Mouse (Mus musculus) hindbrain, postnatal 0 days (tissue): Measurements from ENCODE around the gene Slc25a41. TPM values are rescaled to one million over a fixed set of nuclear protein-coding genes. Genes with fewer than 3 reads are reported as not detected.

Experiments used
- ATAC-seq: fragments of 200-750 bp; cut with Nextera tagmentation; 2 replicates; pipeline ENCODE4 v1.8.0; 2017; ENCODE audit warnings: mild to moderate bottlenecking, moderate TSS enrichment, moderate library complexity
- DNase-seq: peaks from one replicate; pipeline ENCODE4 v3.0.0-alpha.2; 2015; ENCODE audit warnings: low spot score
- H3K27ac ChIP-seq: fragments of 300-500 bp; sonication (generic); 2 replicates; pipeline ENCODE4 v1.5.1; 2014; ENCODE audit warnings: mild to moderate bottlenecking
- H3K27me3 ChIP-seq: fragments of 300-500 bp; sonication (generic); 2 replicates; pipeline ENCODE4 v1.6.1; 2014; ENCODE audit warnings: low read length, mixed read lengths; ENCODE audit not compliant: insufficient read depth
- H3K36me3 ChIP-seq: fragments of 300-500 bp; sonication (generic); 2 replicates; pipeline ENCODE4 v1.6.1; 2014; ENCODE audit warnings: low read length, mixed read lengths; ENCODE audit not compliant: insufficient read depth
- H3K4me1 ChIP-seq: fragments of 300-500 bp; sonication (generic); 2 replicates; pipeline ENCODE4 v1.6.1; 2014; ENCODE audit warnings: antibody characterized with exemption, low read length, mixed read lengths; ENCODE audit not compliant: insufficient read depth
- H3K4me2 ChIP-seq: fragments of 300-500 bp; sonication (generic); 2 replicates; pipeline ENCODE4 v1.6.1; 2014; ENCODE audit warnings: low read depth, mild to moderate bottlenecking, low read length, moderate library complexity, mixed read lengths
- H3K4me3 ChIP-seq: fragments of 300-500 bp; sonication (generic); 2 replicates; pipeline ENCODE4 v1.5.1; 2014; ENCODE audit warnings: low read length
- H3K9ac ChIP-seq: fragments of 300-500 bp; sonication (generic); replicated peaks from 2 replicates; pipeline ENCODE4 v1.6.1; 2014; ENCODE audit warnings: mild to moderate bottlenecking, low read length, moderate library complexity, mixed read lengths
- H3K9me3 ChIP-seq: fragments of 300-500 bp; sonication (generic); 2 replicates; pipeline ENCODE4 v1.6.1; 2016; ENCODE audit warnings: low read length, mixed read lengths
- CTCF ChIP-seq: IDR thresholded peaks from 2 replicates; pipeline ENCODE4 v1.5.1; 2016; ENCODE audit warnings: antibody characterized with exemption, control low read depth, low read depth
- WGBS: fragments of 180-500 bp; shearing (Covaris S2); extraction: QIAGEN DNeasy Blood & Tissue Kit; methylation state at CpG from one replicate; pipeline ENCODE4 v1.1.7; 2014; 5-methylcytosine and 5-hydroxymethylcytosine counted together
- polyA plus RNA-seq: library from polyadenylated mRNA; unstranded; fragments of >200 nt; fragmentation: Nextera tagmentation; extraction: Ambion mirVana; gene quantifications from 2 replicates; pipeline ENCODE4 v1.2.1, GENCODE M21; 2015
- total RNA-seq: library from RNA; depleted of rRNA; stranded (reverse); fragments of >200 nt; gene quantifications from 2 replicates; pipeline ENCODE4 v1.2.3, GENCODE M21; 2014; rRNA removed

The Slc25a41 gene
- total and polyA plus RNA-seq, 2 experiments from 2014 or later, result not detected

- Histone ChIP-seq H3K36me3 (peaks cover 19% of the 10 kb centered on the region), H3K27me3 (no peaks in the 10 kb centered on the region), H3K4me2 (peak overlapping the region; percentile 89), H3K4me3 (peak overlapping the region; percentile 77), H3K27ac (peak overlapping the region; percentile 82), H3K9ac (peak overlapping the region; percentile 79), H3K4me1 (peaks cover 6% of the 10 kb centered on the region), H3K9me3 (no peaks in the 10 kb centered on the region)
- WGBS, result 2% methylated on average over 25 of the region's 25 CpGs
- ATAC-seq, result peak; percentile 93
- no peak; the same call in 1 of the 2 replicates for TF ChIP-seq CTCF
- peak; percentile 94 for DNase-seq
Observed at GRCm38 (mm10) chr17:56989467-56990114, 51.9 kb downstream of the Slc25a41 start.

- 69% methylated on average over 7 of the region's 7 CpGs for WGBS
- no peak for DNase-seq
- Histone ChIP-seq H3K4me2 (peak overlapping the region; percentile 89), H3K9me3 (no peaks in the 10 kb centered on the region), H3K4me1 (peaks cover 6% of the 10 kb centered on the region), H3K4me3 (peak overlapping the region; percentile 77), H3K27ac (peak overlapping the region; percentile 82; the same call in 1 of the 2 replicates), H3K9ac (peak overlapping the region; percentile 79; the same call in 1 of the 2 replicates), H3K36me3 (peaks cover 15% of the 10 kb centered on the region), H3K27me3 (no peaks in the 10 kb centered on the region)
- peak; percentile 20; the same call in 1 of the 2 replicates for TF ChIP-seq CTCF
- ATAC-seq, result no peak
Observed at GRCm38 (mm10) chr17:56988921-56989430, 52.5 kb downstream of the Slc25a41 start.

GRCm38 (mm10) chr17:56988441-56988840, 53.0 kb downstream of the Slc25a41 start:
- no peak overlapping the region for H3K4me2 ChIP-seq
- peak; percentile 41 for TF ChIP-seq CTCF
- WGBS, result 80% methylated on average over 7 of the region's 7 CpGs
- H3K36me3 ChIP-seq, result peaks cover 10% of the 10 kb centered on the region
- no peak overlapping the region for H3K9ac ChIP-seq
- H3K4me1 ChIP-seq, result peaks cover 6% of the 10 kb centered on the region
- DNase-seq, result no peak
- no peak overlapping the region for H3K27ac ChIP-seq
- H3K27me3 ChIP-seq, result no peaks in the 10 kb centered on the region
- no peak for ATAC-seq
- no peaks in the 10 kb centered on the region for H3K9me3 ChIP-seq
- no peak overlapping the region for H3K4me3 ChIP-seq

GRCm38 (mm10) chr17:56986105-56986805, 55.2 kb downstream of the Slc25a41 start:
- H3K9me3 ChIP-seq, result no peaks in the 10 kb centered on the region
- no peak for TF ChIP-seq CTCF
- no peaks in the 10 kb centered on the region for H3K36me3 ChIP-seq
- ATAC-seq (no peak), DNase-seq (no peak)
- no peak overlapping the region for H3K4me3 ChIP-seq
- H3K27ac ChIP-seq, result no peak overlapping the region
- no peaks in the 10 kb centered on the region for H3K27me3 ChIP-seq
- H3K4me1 ChIP-seq, result peaks cover 6% of the 10 kb centered on the region
- 79% methylated on average over 3 of the region's 3 CpGs for WGBS
- no peak overlapping the region for H3K4me2 ChIP-seq
- no peak overlapping the region for H3K9ac ChIP-seq

- no peak overlapping the region for H3K4me3 ChIP-seq
- no peaks in the 10 kb centered on the region for H3K27me3 ChIP-seq
- no peak for TF ChIP-seq CTCF
- H3K9ac ChIP-seq, result no peak overlapping the region
- H3K4me1 ChIP-seq, result peaks cover under 1% of the 10 kb centered on the region; the same call in 1 of the 2 replicates
- H3K27ac ChIP-seq, result no peak overlapping the region
- H3K36me3 ChIP-seq, result no peaks in the 10 kb centered on the region
- no peaks in the 10 kb centered on the region for H3K9me3 ChIP-seq
- no peak overlapping the region for H3K4me2 ChIP-seq
- WGBS, result 84% methylated on average over 3 of the region's 3 CpGs
- no peak for ATAC-seq
- DNase-seq, result no peak
Observed at GRCm38 (mm10) chr17:56985656-56986055, 55.8 kb downstream of the Slc25a41 start.

- H3K27ac ChIP-seq, result no peak overlapping the region
- H3K9ac ChIP-seq, result no peak overlapping the region
- no peaks in the 10 kb centered on the region for H3K9me3 ChIP-seq
- no peak for DNase-seq
- H3K4me2 ChIP-seq, result no peak overlapping the region
- H3K4me1 ChIP-seq, result no peaks in the 10 kb centered on the region
- H3K27me3 ChIP-seq, result no peaks in the 10 kb centered on the region
- WGBS, result 87% methylated on average over 9 of the region's 9 CpGs
- no peaks in the 10 kb centered on the region for H3K36me3 ChIP-seq
- TF ChIP-seq CTCF, result no peak
- no peak for ATAC-seq
- H3K4me3 ChIP-seq, result no peak overlapping the region
Observed at GRCm38 (mm10) chr17:56984886-56985285, 56.6 kb downstream of the Slc25a41 start.

Other genes starting within 250 kb of the Slc25a41 start
- gene Rfx2, start 210.6 kb downstream of the Slc25a41 start, total RNA-seq, result 4.9 and 9.8 TPM in 2 replicates
- gene Rfx2, start 210.6 kb downstream of the Slc25a41 start, polyA plus RNA-seq, result 3.7 and 4.4 TPM in 2 replicates
- not detected in 2 replicates for gene Acsbg2, start 167.2 kb downstream of the Slc25a41 start, total RNA-seq
- gene Acsbg2, start 167.2 kb downstream of the Slc25a41 start, polyA plus RNA-seq, result not detected in 2 replicates
- gene 1700061G19Rik, start 166.2 kb downstream of the Slc25a41 start, total RNA-seq, result not detected in 2 replicates
- 0.34 and 0.35 TPM in 2 replicates for gene 1700061G19Rik, start 166.2 kb downstream of the Slc25a41 start, polyA plus RNA-seq
- 131 and 135 TPM in 2 replicates for gene Mllt1, start 106.2 kb downstream of the Slc25a41 start, total RNA-seq
- gene Mllt1, start 106.2 kb downstream of the Slc25a41 start, polyA plus RNA-seq, result 46.7 and 52.0 TPM in 2 replicates
- not detected in 2 replicates for gene Acer1, start 59.5 kb downstream of the Slc25a41 start, total RNA-seq
- not detected in 2 replicates for gene Acer1, start 59.5 kb downstream of the Slc25a41 start, polyA plus RNA-seq
- 137 and 150 TPM in 2 replicates for gene Clpp, start 51.3 kb downstream of the Slc25a41 start, total RNA-seq
- gene Clpp, start 51.3 kb downstream of the Slc25a41 start, polyA plus RNA-seq, result 163 TPM in 2 replicates
- gene Alkbh7, start 44.3 kb downstream of the Slc25a41 start, total RNA-seq, result 58.0 and 70.3 TPM in 2 replicates
- gene Alkbh7, start 44.3 kb downstream of the Slc25a41 start, polyA plus RNA-seq, result 66.0 and 70.2 TPM in 2 replicates
- gene Pspn, start 41.6 kb downstream of the Slc25a41 start, total RNA-seq, result not detected in 2 replicates
- gene Pspn, start 41.6 kb downstream of the Slc25a41 start, polyA plus RNA-seq, result not detected in 2 replicates
- gene Gtf2f1, start 30.4 kb downstream of the Slc25a41 start, total RNA-seq, result 28.8 and 32.9 TPM in 2 replicates
- 63.5 and 67.8 TPM in 2 replicates for gene Gtf2f1, start 30.4 kb downstream of the Slc25a41 start, polyA plus RNA-seq
- not detected in 2 replicates for gene Gm17949, start 30.2 kb downstream of the Slc25a41 start, total RNA-seq
- gene Gm17949, start 30.2 kb downstream of the Slc25a41 start, polyA plus RNA-seq, result 0.28 and 0.40 TPM in 2 replicates
- gene Khsrp, start 10.1 kb downstream of the Slc25a41 start, total RNA-seq, result 61.7 and 71.3 TPM in 2 replicates
- gene Khsrp, start 10.1 kb downstream of the Slc25a41 start, polyA plus RNA-seq, result 26.4 and 27.0 TPM in 2 replicates
- gene Crb3, start 17.5 kb upstream of the Slc25a41 start, total RNA-seq, result 7.1 and 8.2 TPM in 2 replicates
- gene Crb3, start 17.5 kb upstream of the Slc25a41 start, polyA plus RNA-seq, result 6.0 and 6.2 TPM in 2 replicates
- 122 and 150 TPM in 2 replicates for gene Slc25a23, start 18.2 kb upstream of the Slc25a41 start, total RNA-seq
- gene Slc25a23, start 18.2 kb upstream of the Slc25a41 start, polyA plus RNA-seq, result 33.2 and 38.2 TPM in 2 replicates
- gene Dennd1c, start 36.9 kb upstream of the Slc25a41 start, total RNA-seq, result 1.5 and 3.8 TPM in 2 replicates
- 2.8 and 3.0 TPM in 2 replicates for gene Dennd1c, start 36.9 kb upstream of the Slc25a41 start, polyA plus RNA-seq
- gene Tubb4a, start 46.1 kb upstream of the Slc25a41 start, total RNA-seq, result 201 and 209 TPM in 2 replicates
- gene Tubb4a, start 46.1 kb upstream of the Slc25a41 start, polyA plus RNA-seq, result 295 and 346 TPM in 2 replicates
- 3.1 and 8.1 TPM in 2 replicates for gene Tnfsf9, start 63.7 kb upstream of the Slc25a41 start, total RNA-seq
- gene Tnfsf9, start 63.7 kb upstream of the Slc25a41 start, polyA plus RNA-seq, result 4.3 and 4.7 TPM in 2 replicates
- 1.0 and 3.7 TPM in 2 replicates for gene Cd70, start 108.1 kb upstream of the Slc25a41 start, total RNA-seq
- 2.0 and 2.1 TPM in 2 replicates for gene Cd70, start 108.1 kb upstream of the Slc25a41 start, polyA plus RNA-seq
- gene Tnfsf14, start 152.5 kb upstream of the Slc25a41 start, total RNA-seq, result not detected in 2 replicates
- gene Tnfsf14, start 152.5 kb upstream of the Slc25a41 start, polyA plus RNA-seq, result not detected in 2 replicates
- 0.78 and 0.86 TPM in 2 replicates for gene C3, start 186.5 kb upstream of the Slc25a41 start, total RNA-seq
- gene C3, start 186.5 kb upstream of the Slc25a41 start, polyA plus RNA-seq, result 1.8 and 2.5 TPM in 2 replicates
- gene Gpr108, start 206.8 kb upstream of the Slc25a41 start, total RNA-seq, result 19.6 and 21.3 TPM in 2 replicates
- gene Gpr108, start 206.8 kb upstream of the Slc25a41 start, polyA plus RNA-seq, result 23.6 and 24.1 TPM in 2 replicates
- gene Trip10, start 207.8 kb upstream of the Slc25a41 start, total RNA-seq, result 8.5 TPM in 2 replicates
- 7.6 and 7.8 TPM in 2 replicates for gene Trip10, start 207.8 kb upstream of the Slc25a41 start, polyA plus RNA-seq
- gene Vav1, start 237.4 kb upstream of the Slc25a41 start, total RNA-seq, result 2.2 and 2.5 TPM in 2 replicates
- 1.9 and 2.5 TPM in 2 replicates for gene Vav1, start 237.4 kb upstream of the Slc25a41 start, polyA plus RNA-seq